Mouse (Mus musculus) cerebellum, adult 11 months (tissue): ENCODE measurements around the gene Has1.

Source experiments
- DNase-seq: peaks from one replicate; pipeline ENCODE4 v3.0.0; 2022

Has1 gene

GRCm38 (mm10) chr17:17843534-17844261, 11.3 kb downstream of the Has1 start:
- DNase-seq = no peak

- DNase-seq = no peak
These were observed 14.2 kb downstream of the Has1 start for GRCm38 (mm10) chr17:17840796-17841195.

GRCm38 (mm10) chr17:17839276-17839675, 15.7 kb downstream of the Has1 start:
- DNase-seq = no peak

GRCm38 (mm10) chr17:17837919-17838701, 16.9 kb downstream of the Has1 start:
- peak; percentile 96 for DNase-seq

GRCm38 (mm10) chr17:17837426-17837825, 17.6 kb downstream of the Has1 start:
- DNase-seq = peak; percentile 49

GRCm38 (mm10) chr17:17836101-17836500, 18.9 kb downstream of the Has1 start:
- DNase-seq = no peak

- no peak for DNase-seq
These were observed 20.1 kb downstream of the Has1 start for GRCm38 (mm10) chr17:17834896-17835295.

GRCm38 (mm10) chr17:17830731-17831130, 24.3 kb downstream of the Has1 start:
- no peak for DNase-seq

- no peak for DNase-seq
These were observed 25.0 kb downstream of the Has1 start for GRCm38 (mm10) chr17:17829816-17830535.

GRCm38 (mm10) chr17:17829052-17829785, 25.8 kb downstream of the Has1 start:
- no peak for DNase-seq

GRCm38 (mm10) chr17:17828191-17828981, 26.6 kb downstream of the Has1 start:
- peak; percentile 58 for DNase-seq

- DNase-seq = peak; percentile 75
These were observed 27.3 kb downstream of the Has1 start for GRCm38 (mm10) chr17:17827658-17828190.

GRCm38 (mm10) chr17:17826751-17827657, 28.0 kb downstream of the Has1 start, which contains the start of gene Spaca6:
Gene Spaca6, plus strand, starts transcription at chr17:17827158.
- peak; percentile 93 for DNase-seq

GRCm38 (mm10) chr17:17825921-17826591, 28.9 kb downstream of the Has1 start:
- peak; percentile 63 for DNase-seq

GRCm38 (mm10) chr17:17823612-17824336, 31.2 kb downstream of the Has1 start:
- no peak for DNase-seq

- no peak for DNase-seq
These were observed 59.5 kb downstream of the Has1 start for GRCm38 (mm10) chr17:17795527-17795926.
